Mouse (Mus musculus) small intestine, adult 10 weeks (tissue): ENCODE measurements around the gene Nlrc5. TPM values are rescaled to one million over a fixed set of nuclear protein-coding genes. Genes with fewer than 3 reads are reported as not detected.

Experiments
- polyA plus RNA-seq: library from polyadenylated mRNA; stranded (reverse); fragments of 350-450 nt; fragmentation: Illumina TruSeq; extraction: RNeasy Lipid Tissue Mini Kit (QIAGEN cat#74804); gene quantifications from one replicate; pipeline ENCODE4 v1.2.3, GENCODE M21; 2014; ENCODE audit warnings: low replicate concordance

The Nlrc5 gene
- 8.2 TPM for polyA plus RNA-seq

DNA sequence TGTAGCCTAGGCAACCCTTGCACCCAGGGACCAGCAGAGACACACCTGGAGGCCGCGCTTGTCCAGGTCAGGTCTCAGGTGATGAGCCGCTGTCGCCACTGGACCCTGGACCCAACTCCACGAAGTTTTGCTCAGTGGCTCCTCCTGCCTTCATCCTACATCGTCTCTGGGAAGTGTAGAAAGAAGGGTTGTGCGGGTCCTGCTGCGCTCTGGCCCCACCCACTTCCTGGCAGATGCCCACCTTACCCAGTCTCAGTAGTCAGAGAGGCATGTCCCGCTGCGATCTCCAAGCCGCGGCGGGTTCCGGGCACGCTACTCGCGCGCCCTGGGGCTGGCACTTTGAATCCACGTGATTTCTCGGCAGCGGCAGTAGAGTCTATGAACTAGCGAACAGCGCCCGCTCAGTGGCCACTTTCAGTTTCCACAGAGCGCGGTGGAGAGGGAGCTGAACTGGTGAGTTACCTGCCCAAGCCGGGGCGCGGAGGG lies at the start of gene Nlrc5:
Gene Nlrc5 (plus strand): TSS at position 376 of the 486 bp plus-strand sequence.

DNA sequence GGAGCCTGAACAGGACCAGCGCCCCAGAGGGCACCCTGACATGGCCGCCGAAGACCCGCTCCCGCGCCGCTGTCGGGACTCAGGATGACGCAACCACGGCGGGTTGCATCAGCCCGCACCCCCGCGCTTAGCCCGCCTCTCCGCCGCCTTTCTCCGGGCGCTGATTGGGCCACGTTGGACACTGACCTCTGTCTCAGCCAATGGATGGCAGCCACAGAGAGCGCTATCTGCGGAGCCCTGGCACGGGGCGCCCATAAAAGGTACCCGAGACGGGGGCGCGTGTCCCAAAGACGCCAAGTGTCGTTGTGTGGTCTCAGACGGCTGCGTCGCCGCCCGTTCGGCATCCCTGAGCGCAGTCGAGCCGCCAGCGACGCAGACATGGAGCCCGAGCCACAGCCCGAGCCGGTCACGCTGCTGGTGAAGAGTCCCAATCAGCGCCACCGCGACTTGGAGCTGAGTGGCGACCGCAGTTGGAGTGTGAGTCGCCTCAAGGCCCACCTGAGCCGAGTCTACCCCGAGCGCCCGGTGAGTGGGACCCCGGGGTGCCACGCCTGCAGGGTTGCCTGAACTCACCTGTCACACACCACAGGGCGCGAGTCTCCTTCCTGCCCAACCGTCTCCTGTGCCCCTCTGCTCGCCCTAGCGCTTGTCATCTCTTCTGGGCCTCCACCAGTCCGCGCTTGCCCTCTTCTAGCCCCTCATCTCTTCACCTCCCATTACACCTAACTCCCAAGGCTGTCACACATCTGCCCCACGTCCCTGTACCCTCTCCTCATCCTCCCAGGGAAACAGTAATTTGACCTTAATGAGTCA lies 47.7 kb upstream of the Nlrc5 start, which contains the start of gene Herpud1:
Gene Herpud1 (plus strand): TSS at position 225 of the 813 bp plus-strand sequence.

DNA sequence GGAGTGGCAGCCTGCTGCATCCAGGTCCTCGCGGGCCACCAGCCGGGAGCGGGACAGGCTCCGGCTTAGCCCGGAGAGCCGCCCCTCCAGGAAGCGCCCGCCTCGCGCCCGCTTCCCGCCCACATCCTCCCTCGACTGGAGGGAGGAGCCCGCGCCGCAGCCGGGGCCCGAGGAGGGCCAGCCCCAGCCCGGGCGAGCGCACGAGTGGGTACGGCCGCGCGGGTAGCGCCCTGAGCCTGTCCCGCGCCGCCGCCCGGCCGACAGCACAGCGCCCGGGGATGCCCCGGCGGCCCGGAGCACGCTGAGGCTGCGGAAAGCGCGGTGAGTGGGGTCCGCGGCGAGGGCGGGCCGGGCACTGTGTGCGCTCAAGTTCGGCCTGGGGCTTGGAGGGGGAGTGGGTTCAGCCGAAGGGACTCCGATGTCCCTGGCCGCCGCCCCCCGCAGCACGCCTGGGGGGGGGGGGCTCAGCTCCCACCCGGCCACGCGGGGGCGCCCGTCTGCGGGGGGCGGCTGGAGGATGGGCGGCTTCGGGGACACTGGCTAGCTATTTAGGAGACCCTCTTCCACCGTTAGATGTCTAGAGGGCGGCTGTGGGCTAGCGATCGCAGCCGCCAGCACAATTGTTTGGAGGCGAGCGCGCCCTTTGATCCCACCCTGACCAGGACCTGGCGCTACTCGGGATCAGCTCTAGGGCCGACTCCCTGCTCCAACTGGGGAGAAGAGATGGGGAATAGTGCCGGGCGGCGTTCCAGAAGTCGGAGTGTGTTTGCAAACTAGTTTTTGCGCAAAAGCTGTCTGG lies 98.9 kb downstream of the Nlrc5 start, which contains the start of gene Cpne2:
Gene Cpne2 (plus strand): TSS at position 118 of the 799 bp plus-strand sequence.

Other genes starting within 250 kb of the Nlrc5 start
- 6.1 TPM for gene Nup93, start 219.8 kb upstream of the Nlrc5 start, polyA plus RNA-seq
- not detected for gene Slc12a3, start 105.2 kb upstream of the Nlrc5 start, polyA plus RNA-seq
- 108 TPM for gene Herpud1, start 47.9 kb upstream of the Nlrc5 start, polyA plus RNA-seq
- 11.6 TPM for gene Cpne2, start 98.6 kb downstream of the Nlrc5 start, polyA plus RNA-seq
- 42.4 TPM for gene Rspry1, start 167.6 kb downstream of the Nlrc5 start, polyA plus RNA-seq
- gene Fam192a, start 167.6 kb downstream of the Nlrc5 start, polyA plus RNA-seq = 56.4 TPM
- 167 TPM for gene Arl2bp, start 232.2 kb downstream of the Nlrc5 start, polyA plus RNA-seq